Comparison of ENCODE assay signal across 12 mouse cellular contexts in genomic region chr13:113055826-113056225, GRCm38 (mm10). TPM values are rescaled to one million over a fixed set of nuclear protein-coding genes. Genes with fewer than 3 reads are reported as not detected.
DNase-seq lines count a peak whose midpoint lies in the region; ATAC-seq and TF ChIP-seq lines count a peak whose summit lies in the region.
"Had no signal": no experiment of that assay in that cellular context is flagged by ENCODE, and none has a peak within 500 bp of the region (broad histone marks: within the 10 kb centered on the region; RNA-seq: fewer than 3 reads in every experiment).

No protein-coding gene starts in this region.

- TF ChIP-seq CTCF in gastrocnemius, adult 2 months (IDR thresholded peaks at IDR 0.05): peak; percentile 13; the same call in 1 of the 2 replicates
- TF ChIP-seq CTCF in left cerebral cortex, adult 2 months (IDR thresholded peaks at IDR 0.05): peak; percentile 49

- intact Hi-C loops in gastrocnemius, adult 2 months (cut with DNase I): no loop called here
- intact Hi-C loops in gastrocnemius, postnatal 14 days (cut with DNase I; ENCODE audit: low total_unique reads): no loop called here
- intact Hi-C loops in left cerebral cortex, adult 2 months (cut with DNase I): no loop called here

- H3K4me3 ChIP-seq in gastrocnemius, adult 2 months: no peak overlapping the region
- no peak overlapping the region for H3K4me3 ChIP-seq in left cerebral cortex, adult 2 months
- H3K4me3 ChIP-seq: neural tube, embryonic 12.5 days had no signal

- DNase-seq in gastrocnemius, adult 2 months: no peak
- DNase-seq in gastrocnemius, postnatal 14 days: no peak
- peak in 1 of 2 experiments; percentile 24 for DNase-seq in left cerebral cortex, adult 2 months (ENCODE audit: extremely low spot score in 1 of 2, low spot score in 2 of 2)
- no peak for DNase-seq in left cerebral cortex, adult 11 months (ENCODE audit: low spot score)
- peak; percentile 21 for DNase-seq in thymus, postnatal 0 days (ENCODE audit: low spot score)
- no peak for DNase-seq in thymus, adult 18-20 months
- no peak for DNase-seq in urinary bladder, postnatal 4 days (ENCODE audit: low spot score in 2 of 2)
- DNase-seq: lung, adult 2 months had no signal

- ATAC-seq in monocyte, adult 5-6 weeks (replicated peaks; ENCODE audit: insufficient number of reproducible peaks, low FRiP score, low TSS enrichment, poor library complexity, severe bottlenecking): no peak

- H3K27ac ChIP-seq in gastrocnemius, adult 2 months: no peak overlapping the region
- H3K27ac ChIP-seq in left cerebral cortex, adult 2 months: no peak overlapping the region
- H3K27ac ChIP-seq: neural tube, embryonic 12.5 days had no signal

RNA-seq across cellular contexts. Expression of gene Gpx8, which starts 9.6 kb away (rescaled TPM):
- 10 to 100 TPM in 1 of 2 experiments, 1 to 10 TPM in 1; 5.5 to 10.6 TPM for total RNA-seq in gastrocnemius, adult 2 months (2021)
- 10 to 100 TPM; 20.8 to 27.5 TPM for total RNA-seq in gastrocnemius, postnatal 14 days (2021)
- total RNA-seq in left cerebral cortex, adult 2 months (2021): 1 to 10 TPM; 8.1 to 8.5 TPM
- polyA plus RNA-seq in thymus, postnatal 0 days (2015; fragmentation: Nextera tagmentation; extraction: Ambion mirVana): 20.6 and 22.4 TPM in 2 replicates
- total RNA-seq in monocyte, adult 5-6 weeks (2017): 8.4 to 18.8 TPM (median 16.9 TPM) in 3 replicates

RNA-seq across cellular contexts. Expression of gene Cdc20b, which starts 20.9 kb away (rescaled TPM):
- total RNA-seq in gastrocnemius, adult 2 months (2021): not detected
- total RNA-seq in gastrocnemius, postnatal 14 days (2021): not detected
- under 1 TPM in 1 of 2 experiments, not detected in 1; 0.29 TPM for total RNA-seq in left cerebral cortex, adult 2 months (2021)
- polyA plus RNA-seq in thymus, postnatal 0 days (2015; fragmentation: Nextera tagmentation; extraction: Ambion mirVana): 0.21 and 0.22 TPM in 2 replicates
- 1.0 to 11.5 TPM (median 6.1 TPM) in 3 replicates for total RNA-seq in monocyte, adult 5-6 weeks (2017)
- total RNA-seq: heart, postnatal 14 days had no signal
- polyA plus RNA-seq: neural tube, embryonic 12.5 days had no signal

RNA-seq across cellular contexts. Expression of gene Gzma, which starts 45.0 kb away (rescaled TPM):
- total RNA-seq in gastrocnemius, adult 2 months (2021): not detected
- total RNA-seq in gastrocnemius, postnatal 14 days (2021): not detected
- not detected for total RNA-seq in left cerebral cortex, adult 2 months (2021)
- 334 and 382 TPM in 2 replicates for polyA plus RNA-seq in thymus, postnatal 0 days (2015; fragmentation: Nextera tagmentation; extraction: Ambion mirVana)
- total RNA-seq in monocyte, adult 5-6 weeks (2017): 4,041 to 9,842 TPM (median 4,610 TPM) in 3 replicates
- total RNA-seq: layer of hippocampus, adult 8-10 months had no signal
- polyA plus RNA-seq: neural tube, embryonic 12.5 days had no signal

Comparison
In these comparisons a context has a peak if more than half of its experiments do, and no peak if none do; other contexts are left out.
1. RNA of gene Gzma, which starts 45.0 kb away (total RNA-seq): 4,041 to 9,842 TPM in monocyte, adult 5-6 weeks; not detected in left cerebral cortex, adult 2 months, not detected in gastrocnemius, adult 2 months and not detected in gastrocnemius, postnatal 14 days; every median in the first group is over 1,000 times any median in the second.